Mouse (Mus musculus): ENCODE data around the gene Tob1. TPM values are rescaled to one million over a fixed set of nuclear protein-coding genes. Genes with fewer than 3 reads are reported as not detected.

Gene Tob1
- total and polyA plus RNA-seq, 3 experiments, result 2.4 to 7.5 TPM; not detected in 1

GRCm38 (mm10) chr11:94225985-94226384 is 14.7 kb downstream of the Tob1 start (continued):
- TF ChIP-seq RAD21 (IDR thresholded peaks at IDR 0.05; ENCODE audit: low read depth, low read length) (peak; percentile 78), CTCF (IDR thresholded peaks at IDR 0.05 in 2 of 3, conservative IDR thresholded peaks at IDR 0.05 in 1 of 3; ENCODE audit: control insufficient read depth in 1 of 3, insufficient read depth in 1 of 3, low read depth in 2 of 3, low read length in 3 of 3, poor library complexity in 1 of 3, severe bottlenecking in 1 of 3) (peak; percentile 47 to 89 (median 60))

GRCm38 (mm10) chr11:94228416-94228815 is 17.2 kb downstream of the Tob1 start:
- no peak for DNase-seq (ENCODE audit: low read depth, low spot score)
- no peak for TF ChIP-seq CHD1 (IDR thresholded peaks at IDR 0.05; ENCODE audit: low read depth, low read length)
- TF ChIP-seq CTCF (IDR thresholded peaks at IDR 0.05 in 2 of 3, conservative IDR thresholded peaks at IDR 0.05 in 1 of 3; ENCODE audit: control insufficient read depth in 1 of 3, insufficient read depth in 1 of 3, low read depth in 2 of 3, low read length in 3 of 3, poor library complexity in 1 of 3, severe bottlenecking in 1 of 3), result no peak
- no peak for TF ChIP-seq TBP (IDR thresholded peaks at IDR 0.05; ENCODE audit: low read depth, low read length)
- no peak for TF ChIP-seq MYC (IDR thresholded peaks at IDR 0.05; ENCODE audit: low read depth, low read length)
- TF ChIP-seq ELF1 (IDR thresholded peaks at IDR 0.05; ENCODE audit: low read depth, low read length), result no peak
- TF ChIP-seq RAD21 (IDR thresholded peaks at IDR 0.05; ENCODE audit: low read depth, low read length), result no peak
- TF ChIP-seq USF1 (IDR thresholded peaks at IDR 0.05; ENCODE audit: low read depth, low read length), result no peak
- TF ChIP-seq TAL1 (IDR thresholded peaks at IDR 0.05; ENCODE audit: low read length), result no peak
- no peaks in the 10 kb centered on the region for H3K9me3 ChIP-seq (replicated peaks; ENCODE audit: insufficient read depth, low read length)
- no peak overlapping the region for H3K4me3 ChIP-seq (ENCODE audit: control insufficient read depth in 1 of 2, insufficient read depth in 1 of 2, low read depth in 2 of 2, low read length in 2 of 2)
- H3K36me3 ChIP-seq (ENCODE audit: control insufficient read depth in 1 of 2, insufficient read depth in 2 of 2, low read length in 2 of 2), result peaks cover 0 to 3% of the 10 kb centered on the region in 2 experiments; a peak in 1 of 4 replicates
- H3K27me3 ChIP-seq (ENCODE audit: control insufficient read depth in 1 of 2, insufficient read depth in 2 of 2, low read length in 2 of 2), result peaks cover 0 to 1% of the 10 kb centered on the region in 2 experiments; a peak in 2 of 4 replicates
- no peak overlapping the region for H3K27ac ChIP-seq (ENCODE audit: control insufficient read depth, low read depth, low read length)
- H3K9ac ChIP-seq (ENCODE audit: control insufficient read depth, low read depth, low read length, poor library complexity, severe bottlenecking), result no peak overlapping the region
- H3K4me1 ChIP-seq (ENCODE audit: control insufficient read depth in 1 of 2, insufficient read depth in 2 of 2, low read length in 2 of 2), result peaks cover 0 to 8% of the 10 kb centered on the region in 2 experiments; a peak in 2 of 4 replicates
- H3K79me2 ChIP-seq (ENCODE audit: control insufficient read depth, insufficient read depth, low read length, poor library complexity), result no peaks in the 10 kb centered on the region

GRCm38 (mm10) chr11:94229207-94229960 is 18.1 kb downstream of the Tob1 start:
- Histone ChIP-seq H3K79me2 (ENCODE audit: control insufficient read depth, insufficient read depth, low read length, poor library complexity) (no peaks in the 10 kb centered on the region), H3K9me3 (replicated peaks; ENCODE audit: insufficient read depth, low read length) (no peaks in the 10 kb centered on the region), H3K4me3 (ENCODE audit: control insufficient read depth in 1 of 2, insufficient read depth in 1 of 2, low read depth in 2 of 2, low read length in 2 of 2) (no peak overlapping the region), H3K36me3 (ENCODE audit: control insufficient read depth in 1 of 2, insufficient read depth in 2 of 2, low read length in 2 of 2) (peaks cover 0 to 3% of the 10 kb centered on the region in 2 experiments; a peak in 1 of 4 replicates), H3K9ac (ENCODE audit: control insufficient read depth, low read depth, low read length, poor library complexity, severe bottlenecking) (no peak overlapping the region), H3K27me3 (ENCODE audit: control insufficient read depth in 1 of 2, insufficient read depth in 2 of 2, low read length in 2 of 2) (0 out of 4 replicates have a peak, but pooled peaks cover 0 to 1% of the 10 kb centered on the region in 2 experiments), H3K27ac (ENCODE audit: control insufficient read depth, low read depth, low read length) (no peak overlapping the region), H3K4me1 (ENCODE audit: control insufficient read depth in 1 of 2, insufficient read depth in 2 of 2, low read length in 2 of 2) (peaks cover 0 to 8% of the 10 kb centered on the region in 2 experiments; a peak in 2 of 4 replicates)
- DNase-seq (ENCODE audit: low read depth, low spot score), result no peak
- TF ChIP-seq TCF12 (IDR thresholded peaks at IDR 0.05; ENCODE audit: low read depth, low read length) (no peak), ZMIZ1 (IDR thresholded peaks at IDR 0.05; ENCODE audit: low read depth, low read length) (no peak)
